Mouse (Mus musculus) myocyte (in vitro differentiated cells): ENCODE measurements around the gene Six1. TPM values are rescaled to one million over a fixed set of nuclear protein-coding genes. Genes with fewer than 3 reads are reported as not detected.

Experiments
- H3K27me3 ChIP-seq: one replicate; pipeline ENCODE4 v1.6.1; 2011; ENCODE audit not compliant: control insufficient read depth, insufficient read depth, insufficient read length
- H3K36me3 ChIP-seq: one replicate; pipeline ENCODE4 v1.6.1; 2011; ENCODE audit not compliant: control insufficient read depth, insufficient read depth
- H3K4me2 ChIP-seq: one replicate; pipeline ENCODE4 v1.6.1; 2011; ENCODE audit warnings: low read depth, control low read depth
- H3K4me3 ChIP-seq: one replicate; pipeline ENCODE4 v1.5.1; 2011; ENCODE audit warnings: mild to moderate bottlenecking, control low read depth, moderate library complexity
- H3K79me2 ChIP-seq: one replicate; pipeline ENCODE4 v1.6.1; 2011; ENCODE audit not compliant: control insufficient read depth, insufficient read depth
- H3ac ChIP-seq: one replicate; pipeline ENCODE4 v1.6.1; 2011; ENCODE audit not compliant: control insufficient read depth, insufficient read length
- CEBPB ChIP-seq: IDR thresholded peaks from 2 replicates; pipeline ENCODE4 v1.6.1; 2011; ENCODE audit warnings: mild to moderate bottlenecking, moderate library complexity; ENCODE audit not compliant: poor library complexity, insufficient read depth, severe bottlenecking
- E2F4 ChIP-seq: IDR thresholded peaks from one replicate; pipeline ENCODE4 v1.6.1; 2011; ENCODE audit warnings: mild to moderate bottlenecking, control low read depth, moderate library complexity; ENCODE audit not compliant: insufficient read depth
- MAX ChIP-seq: IDR thresholded peaks from one replicate; pipeline ENCODE4 v1.6.1; 2011; ENCODE audit warnings: low read depth, mild to moderate bottlenecking, control low read depth
- MYOD1 ChIP-seq, 3 experiments: IDR thresholded peaks; one replicate each; pipeline ENCODE4 v1.6.1; 2011; ENCODE audit warnings: control low read depth in 2 of 3, low read depth in 2 of 3, mild to moderate bottlenecking in 2 of 3, moderate library complexity in 1 of 3; ENCODE audit not compliant: insufficient read length in 2 of 3, control insufficient read depth in 1 of 3
- MYOG ChIP-seq, 3 experiments: IDR thresholded peaks; one replicate each; pipeline ENCODE4 v1.6.1; 2011; ENCODE audit warnings: control low read depth in 2 of 3, low read depth in 2 of 3, mild to moderate bottlenecking in 2 of 3; ENCODE audit not compliant: insufficient read length in 2 of 3, control insufficient read depth in 1 of 3, insufficient read depth in 1 of 3
- POLR2A ChIP-seq: IDR thresholded peaks from one replicate; pipeline ENCODE4 v1.6.1; 2011; ENCODE audit warnings: low read depth, mild to moderate bottlenecking, control low read depth, moderate library complexity; ENCODE audit not compliant: insufficient read length
- POLR2AphosphoS2 ChIP-seq: IDR thresholded peaks from one replicate; pipeline ENCODE4 v1.6.1; 2011; ENCODE audit warnings: low read depth, control low read depth; ENCODE audit not compliant: insufficient read length
- REST ChIP-seq: IDR thresholded peaks from one replicate; pipeline ENCODE4 v1.6.1; 2011; ENCODE audit warnings: mild to moderate bottlenecking, control low read depth, moderate library complexity; ENCODE audit not compliant: insufficient read depth, insufficient read length
- SRF ChIP-seq: IDR thresholded peaks from one replicate; pipeline ENCODE4 v1.6.1; 2011; ENCODE audit warnings: low read depth; ENCODE audit not compliant: control insufficient read depth, insufficient read length
- TCF12 ChIP-seq: IDR thresholded peaks from one replicate; pipeline ENCODE4 v1.6.1; 2011; ENCODE audit warnings: mild to moderate bottlenecking, control low read depth; ENCODE audit not compliant: poor library complexity, insufficient read depth, severe bottlenecking
- TCF3 ChIP-seq: IDR thresholded peaks from one replicate; pipeline ENCODE4 v1.6.1; 2011; ENCODE audit warnings: low read depth, control low read depth; ENCODE audit not compliant: insufficient read length
- USF1 ChIP-seq: IDR thresholded peaks from one replicate; pipeline ENCODE4 v1.6.1; 2011; ENCODE audit warnings: low read depth, mild to moderate bottlenecking, control low read depth, moderate library complexity
- polyA plus RNA-seq: library from polyadenylated mRNA; unstranded; fragments of >200 nt; fragmentation: generic; extraction: Trizol; gene quantifications from one replicate; pipeline ENCODE4 v1.2.1, GENCODE M21; 2012; ENCODE audit warnings: missing spikeins

The Six1 gene
- polyA plus RNA-seq, 1 experiment = 71.7 TPM

DNA sequence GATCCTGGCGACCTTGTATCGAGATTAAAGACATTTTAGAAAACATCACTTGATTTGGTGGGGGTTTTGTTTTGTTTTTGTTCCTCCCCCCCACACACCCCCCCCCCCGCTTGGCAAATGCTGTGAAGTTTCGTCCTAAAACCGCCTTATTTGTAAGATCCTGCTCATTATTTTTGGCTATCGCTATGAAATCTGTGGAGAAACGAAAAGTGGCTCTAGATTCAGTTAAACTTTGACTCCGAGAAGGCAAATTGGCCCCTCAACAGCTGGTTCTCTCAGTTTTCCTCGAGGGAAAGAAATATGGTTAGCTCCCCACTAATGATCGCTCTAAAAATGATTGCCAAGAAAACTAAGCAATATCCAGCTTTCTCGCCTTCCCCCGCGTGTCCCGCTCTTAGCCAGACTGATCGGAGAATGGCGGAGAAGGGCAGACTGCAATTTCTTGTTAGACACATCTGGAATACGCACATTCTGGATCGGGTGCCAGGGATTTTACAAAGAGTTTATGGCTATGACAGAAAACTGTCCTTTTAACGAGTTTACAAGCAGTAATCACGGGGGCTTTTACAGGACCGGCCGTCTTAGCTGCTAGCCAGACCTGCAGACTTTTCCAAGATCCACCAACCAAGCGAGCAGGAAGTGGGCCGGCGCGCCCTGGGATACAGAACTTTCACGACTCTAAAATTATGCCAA lies 13.0 kb downstream of the Six1 start:
- Histone ChIP-seq H3K4me3 (peak overlapping the region; percentile 100), H3ac (peak overlapping the region; percentile 89), H3K4me2 (peak overlapping the region; percentile 95), H3K27me3 (no peaks in the 10 kb centered on the region), H3K36me3 (peaks cover 7% of the 10 kb centered on the region), H3K79me2 (peaks cover 100% of the 10 kb centered on the region)
- TF ChIP-seq POLR2AphosphoS2 = peak; percentile 71
- no peak for TF ChIP-seq USF1

DNA sequence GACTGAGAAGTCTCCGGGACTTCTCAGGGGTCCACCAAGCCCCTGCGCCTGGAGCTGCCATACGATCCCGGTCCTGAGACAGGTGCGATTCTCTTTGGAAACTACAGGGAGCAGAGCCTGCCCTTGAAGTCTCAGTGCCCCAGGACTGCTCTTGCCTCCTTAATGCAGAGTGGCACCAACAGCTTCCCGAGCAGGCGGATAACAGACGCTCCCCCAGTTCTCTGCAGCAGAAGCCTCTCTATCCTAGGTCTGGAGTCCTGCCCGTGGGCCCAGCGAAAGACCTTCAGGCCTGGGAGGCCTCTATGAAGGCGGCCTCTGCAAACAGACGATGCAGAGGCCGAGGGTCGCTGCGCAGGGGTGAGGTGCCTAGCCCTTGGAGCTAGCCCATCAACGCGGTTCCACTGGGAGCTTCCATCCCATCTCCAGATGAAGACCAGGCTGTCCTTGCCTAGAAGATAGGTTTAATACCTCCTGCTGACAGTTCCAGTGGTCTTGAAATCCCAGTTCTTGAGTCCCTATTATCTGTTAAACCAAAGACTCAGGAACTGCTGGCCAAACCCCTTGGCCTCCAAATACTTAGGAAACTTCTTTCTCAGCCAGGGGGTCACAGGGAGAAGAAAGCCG lies 13.6 kb downstream of the Six1 start:
- peaks cover 7% of the 10 kb centered on the region for H3K36me3 ChIP-seq
- peak overlapping the region; percentile 89 for H3ac ChIP-seq
- TF ChIP-seq CEBPB = no peak
- no peak for TF ChIP-seq MYOG (IDR thresholded peaks at IDR 0.05; ENCODE audit: control insufficient read depth in 1 of 3, insufficient read depth in 1 of 3, insufficient read length in 2 of 3, low read depth in 2 of 3)
- peak; percentile 17 for TF ChIP-seq POLR2A
- TF ChIP-seq MYOD1 (IDR thresholded peaks at IDR 0.05; ENCODE audit: control insufficient read depth in 1 of 3, insufficient read length in 2 of 3, low read depth in 2 of 3) = peak in 1 of 3 experiments; percentile 26
- TF ChIP-seq POLR2AphosphoS2 = peak; percentile 72
- H3K27me3 ChIP-seq = no peaks in the 10 kb centered on the region
- H3K4me3 ChIP-seq = peak overlapping the region; percentile 100
- peak overlapping the region; percentile 95 for H3K4me2 ChIP-seq
- peaks cover 94% of the 10 kb centered on the region for H3K79me2 ChIP-seq

DNA sequence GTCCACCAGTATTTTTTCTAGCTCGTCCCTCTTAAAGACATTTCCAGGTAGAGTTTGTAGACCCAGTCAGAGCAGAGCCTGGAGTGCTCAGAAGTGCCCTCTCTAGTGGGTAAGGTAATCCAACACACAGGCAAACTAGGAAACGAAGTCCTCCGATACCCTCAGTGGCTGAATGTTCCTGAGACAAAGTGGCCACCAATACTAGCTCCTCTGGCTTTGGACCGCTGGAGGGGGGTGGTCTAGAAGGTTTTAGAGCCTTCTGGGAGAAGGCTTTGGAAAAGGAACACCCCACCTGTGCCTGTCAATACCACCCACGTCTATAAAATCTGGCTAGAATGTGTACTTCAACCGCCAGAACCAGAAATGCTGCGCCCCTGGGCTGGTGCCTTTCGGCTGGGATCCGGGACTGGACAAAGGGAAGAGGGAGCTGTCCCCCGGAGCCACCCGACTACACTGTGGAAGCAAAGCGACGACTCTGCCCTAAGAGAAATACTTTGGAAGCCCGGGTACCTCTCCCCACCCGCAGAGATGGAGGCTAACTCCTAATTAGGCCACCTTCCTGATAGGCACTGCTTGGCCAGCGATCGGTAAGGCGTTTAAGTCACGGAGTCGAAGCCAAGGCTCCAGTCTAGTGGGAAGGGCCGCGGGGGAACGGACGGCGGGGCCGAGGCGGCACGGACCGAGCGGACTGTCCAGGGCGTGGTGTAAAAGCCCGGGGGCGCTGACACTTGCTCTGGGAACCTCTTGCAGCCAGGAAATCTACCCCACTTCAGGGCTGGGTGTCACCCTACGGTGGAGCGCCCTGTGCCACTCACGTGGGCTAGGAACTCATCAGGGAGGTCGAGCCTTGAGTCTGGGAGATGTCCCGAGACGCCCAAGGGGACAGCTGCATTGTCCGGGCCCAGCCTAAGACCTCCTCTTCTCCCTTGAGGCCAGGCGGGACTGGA lies 14.4 kb downstream of the Six1 start:
- Histone ChIP-seq H3K4me2 (peak overlapping the region; percentile 95), H3K27me3 (no peaks in the 10 kb centered on the region)

DNA sequence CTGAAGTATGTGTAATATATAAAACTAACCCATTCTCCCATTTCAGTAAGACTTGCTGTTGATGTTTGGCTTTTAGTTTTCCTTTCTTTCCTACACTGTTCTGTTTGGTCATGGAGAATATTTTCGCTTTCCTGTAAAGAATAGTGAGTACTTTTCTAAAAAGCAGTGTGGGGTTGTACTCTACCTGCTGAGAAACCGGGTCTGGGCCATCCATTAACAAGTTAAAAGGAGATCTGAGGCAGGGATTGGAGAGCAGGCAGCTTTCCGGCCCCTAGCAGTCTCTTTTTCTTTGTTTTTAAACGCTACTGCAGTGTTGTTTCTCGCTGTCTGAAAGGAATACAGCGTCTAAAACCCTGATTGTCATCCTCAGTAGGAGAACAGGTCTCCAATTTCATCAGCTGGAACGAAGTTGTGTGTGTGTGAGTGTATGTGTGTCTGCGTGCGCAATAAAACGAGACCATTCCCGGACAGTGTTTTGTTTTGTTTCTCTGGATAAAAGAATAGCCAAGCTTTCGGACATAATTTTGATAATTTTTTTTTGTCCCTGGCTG lies 15.2 kb downstream of the Six1 start:
- peak overlapping the region; percentile 89 for H3ac ChIP-seq
- H3K36me3 ChIP-seq = peaks cover 7% of the 10 kb centered on the region
- H3K4me2 ChIP-seq = peak overlapping the region; percentile 95
- H3K27me3 ChIP-seq = no peaks in the 10 kb centered on the region
- H3K79me2 ChIP-seq = peaks cover 84% of the 10 kb centered on the region
- TF ChIP-seq REST (no peak), MYOD1 (IDR thresholded peaks at IDR 0.05; ENCODE audit: control insufficient read depth in 1 of 3, insufficient read length in 2 of 3, low read depth in 2 of 3) (no peak), SRF (no peak), POLR2AphosphoS2 (no peak), E2F4 (no peak)
- peak overlapping the region; percentile 100 for H3K4me3 ChIP-seq

More for the DNA sequence above, 14.4 kb downstream of the Six1 start:
- Histone ChIP-seq H3K79me2 (peaks cover 92% of the 10 kb centered on the region), H3K36me3 (peaks cover 7% of the 10 kb centered on the region), H3ac (peak overlapping the region; percentile 89), H3K4me3 (peak overlapping the region; percentile 100)
- TF ChIP-seq TCF12 (peak; percentile 51), MAX (no peak), POLR2A (peak; percentile 67), TCF3 (no peak), SRF (no peak), POLR2AphosphoS2 (peak; percentile 80), MYOG (IDR thresholded peaks at IDR 0.05; ENCODE audit: control insufficient read depth in 1 of 3, insufficient read depth in 1 of 3, insufficient read length in 2 of 3, low read depth in 2 of 3) (peak; percentile 13 to 38 (median 16)), E2F4 (no peak), MYOD1 (IDR thresholded peaks at IDR 0.05; ENCODE audit: control insufficient read depth in 1 of 3, insufficient read length in 2 of 3, low read depth in 2 of 3) (peak; percentile 77 to 90 (median 90))
